Mouse (Mus musculus): ENCODE measurements around the gene Git2. TPM values are rescaled to one million over a fixed set of nuclear protein-coding genes. Genes with fewer than 3 reads are reported as not detected.

Git2 gene
- polyA plus RNA-seq (2012; rRNA removed), result 54.3 and 57.1 TPM in 2 replicates

GRCm38 (mm10) chr5:114775056-114775979 is at the start of gene Git2:
Gene Git2 (minus strand): TSS chr5:114775517.

GRCm38 (mm10) chr5:114822796-114823688 is 47.7 kb upstream of the Git2 start, which contains the start of gene 1500011B03Rik:
Gene 1500011B03Rik (minus strand): TSS chr5:114823468.

GRCm38 (mm10) chr5:114774403-114775051 is 790 bp downstream of the Git2 start, which contains the start of gene Ankrd13a:
Gene Ankrd13a (plus strand): TSS chr5:114774677.

GRCm38 (mm10) chr5:114707265-114708068 is 67.8 kb downstream of the Git2 start, which contains the start of gene Tchp:
Gene Tchp (plus strand): TSS chr5:114707760.

GRCm38 (mm10) chr5:114690633-114691567 is 84.4 kb downstream of the Git2 start, which contains the start of gene Gltp:
Gene Gltp (minus strand): TSS chr5:114690984.

Other genes starting within 250 kb of the Git2 start
- gene Fam222a, start 207.5 kb downstream of the Git2 start, polyA plus RNA-seq (2012; rRNA removed), result 9.7 and 11.7 TPM in 2 replicates
- gene Trpv4, start 117.1 kb downstream of the Git2 start, polyA plus RNA-seq (2012; rRNA removed), result 1.5 and 9.6 TPM in 2 replicates
- gene Gltp, start 84.5 kb downstream of the Git2 start, polyA plus RNA-seq (2012; rRNA removed), result 24.8 and 31.1 TPM in 2 replicates
- gene Tchp, start 67.8 kb downstream of the Git2 start, polyA plus RNA-seq (2012; rRNA removed), result 35.4 and 36.9 TPM in 2 replicates
- 57.2 and 57.7 TPM in 2 replicates for gene Ankrd13a, start 840 bp downstream of the Git2 start, polyA plus RNA-seq (2012; rRNA removed)
- 197 and 217 TPM in 2 replicates for gene 1500011B03Rik, start 48.0 kb upstream of the Git2 start, polyA plus RNA-seq (2012; rRNA removed)
- not detected in 2 replicates for gene 4930519G04Rik, start 78.1 kb upstream of the Git2 start, polyA plus RNA-seq (2012; rRNA removed)
- 1.2 and 1.3 TPM in 2 replicates for gene Gm9936, start 83.2 kb upstream of the Git2 start, polyA plus RNA-seq (2012; rRNA removed)
- gene Oasl2, start 121.4 kb upstream of the Git2 start, polyA plus RNA-seq (2012; rRNA removed), result 7.0 and 9.1 TPM in 2 replicates
- 1.8 and 2.8 TPM in 2 replicates for gene Oasl1, start 147.7 kb upstream of the Git2 start, polyA plus RNA-seq (2012; rRNA removed)
- 76.5 and 77.6 TPM in 2 replicates for gene 2210016L21Rik, start 166.6 kb upstream of the Git2 start, polyA plus RNA-seq (2012; rRNA removed)
- gene Hnf1a, start 195.6 kb upstream of the Git2 start, polyA plus RNA-seq (2012; rRNA removed), result not detected in 2 replicates
- 89.8 and 91.5 TPM in 2 replicates for gene Sppl3, start 235.6 kb upstream of the Git2 start, polyA plus RNA-seq (2012; rRNA removed)

All from central nervous system, embryonic 14 days (tissue).